24 mouse cellular contexts compared by ENCODE assay signal in the genomic region with DNA sequence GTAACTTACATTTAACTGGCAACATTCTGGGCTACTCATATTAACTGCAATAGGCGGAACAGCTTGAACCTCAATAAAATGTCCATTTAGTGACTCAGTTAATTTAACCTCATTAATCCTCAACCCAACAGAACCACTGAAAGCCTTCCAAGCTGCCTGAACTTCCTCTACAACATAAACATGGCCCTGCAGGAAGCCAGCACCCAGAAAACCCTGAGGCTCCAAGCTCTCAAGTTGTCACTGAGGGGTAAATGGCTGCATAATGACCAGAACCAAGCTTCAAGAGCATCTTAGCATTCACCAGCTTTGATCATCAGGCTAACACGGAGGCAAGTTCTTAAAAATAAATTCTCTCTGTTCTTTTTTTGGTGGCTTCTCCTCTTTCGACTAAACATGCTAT.
DNase-seq lines count a peak whose midpoint lies in the region; ATAC-seq and TF ChIP-seq lines count a peak whose summit lies in the region.
"Had no signal": no experiment of that assay in that cellular context is flagged by ENCODE, and none has a peak within 500 bp of the region (broad histone marks: within the 10 kb centered on the region; RNA-seq: fewer than 3 reads in every experiment).

No protein-coding gene starts in this region.

- no peak for TF ChIP-seq CTCF in layer of hippocampus, adult 2 months (conservative IDR thresholded peaks at IDR 0.05)

- H3K36me3 ChIP-seq in hindbrain, embryonic 14.5 days (replicated peaks; ENCODE audit: control insufficient read depth, insufficient read depth), result no peaks in the 10 kb centered on the region
- H3K36me3 ChIP-seq in hindbrain, embryonic 13.5 days, result no peaks in the 10 kb centered on the region
- H3K36me3 ChIP-seq in neural tube, embryonic 13.5 days, result no peaks in the 10 kb centered on the region
- H3K36me3 ChIP-seq in neural tube, embryonic 15.5 days, result no peaks in the 10 kb centered on the region
- H3K36me3 ChIP-seq: embryonic facial prominence, embryonic 13.5 days; embryonic facial prominence, embryonic 15.5 days; forebrain, embryonic 10.5 days; forebrain, embryonic 12.5 days had no signal

- no peak overlapping the region for H3K4me2 ChIP-seq in hindbrain, embryonic 14.5 days (replicated peaks)
- no peak overlapping the region for H3K4me2 ChIP-seq in hindbrain, embryonic 13.5 days
- H3K4me2 ChIP-seq in neural tube, embryonic 13.5 days, result no peak overlapping the region
- H3K4me2 ChIP-seq in neural tube, embryonic 15.5 days, result no peak overlapping the region
- H3K4me2 ChIP-seq: embryonic facial prominence, embryonic 13.5 days; embryonic facial prominence, embryonic 15.5 days; forebrain, embryonic 12.5 days had no signal

- H3K27ac ChIP-seq in hindbrain, embryonic 14.5 days, result no peak overlapping the region
- no peak overlapping the region for H3K27ac ChIP-seq in hindbrain, embryonic 13.5 days
- H3K27ac ChIP-seq in neural tube, embryonic 13.5 days (replicated peaks), result no peak overlapping the region
- no peak overlapping the region for H3K27ac ChIP-seq in neural tube, embryonic 15.5 days (replicated peaks)
- no peak overlapping the region for H3K27ac ChIP-seq in layer of hippocampus, adult 2 months
- H3K27ac ChIP-seq: embryonic facial prominence, embryonic 13.5 days; embryonic facial prominence, embryonic 15.5 days; forebrain, embryonic 10.5 days; forebrain, embryonic 12.5 days had no signal

- peak; percentile 53; the same call in 1 of the 2 replicates for ATAC-seq in hindbrain, embryonic 14.5 days (ENCODE audit: low FRiP score)
- no peak for ATAC-seq in hindbrain, embryonic 13.5 days (ENCODE audit: low FRiP score)
- ATAC-seq in neural tube, embryonic 13.5 days (ENCODE audit: low read depth), result peak; percentile 50; the same call in 1 of the 2 replicates
- ATAC-seq in neural tube, embryonic 15.5 days (ENCODE audit: low FRiP score), result no peak
- ATAC-seq: forebrain, embryonic 14.5 days; forebrain, embryonic 16.5 days had no signal

- H3K4me1 ChIP-seq in hindbrain, embryonic 14.5 days (replicated peaks; ENCODE audit: control insufficient read depth, insufficient read depth, low read length), result no peaks in the 10 kb centered on the region
- no peaks in the 10 kb centered on the region for H3K4me1 ChIP-seq in hindbrain, embryonic 13.5 days (replicated peaks)
- H3K4me1 ChIP-seq in neural tube, embryonic 13.5 days (replicated peaks), result no peaks in the 10 kb centered on the region
- H3K4me1 ChIP-seq in neural tube, embryonic 15.5 days, result 0 out of 2 replicates have a peak, but pooled peaks cover 3% of the 10 kb centered on the region
- H3K4me1 ChIP-seq: embryonic facial prominence, embryonic 13.5 days; embryonic facial prominence, embryonic 15.5 days; forebrain, embryonic 10.5 days; forebrain, embryonic 12.5 days had no signal

- H3K27me3 ChIP-seq in hindbrain, embryonic 14.5 days (ENCODE audit: control insufficient read depth, insufficient read depth, low read length), result no peaks in the 10 kb centered on the region
- no peaks in the 10 kb centered on the region for H3K27me3 ChIP-seq in hindbrain, embryonic 13.5 days
- no peaks in the 10 kb centered on the region for H3K27me3 ChIP-seq in neural tube, embryonic 13.5 days
- no peaks in the 10 kb centered on the region for H3K27me3 ChIP-seq in neural tube, embryonic 15.5 days (replicated peaks)
- H3K27me3 ChIP-seq: embryonic facial prominence, embryonic 13.5 days; embryonic facial prominence, embryonic 15.5 days; forebrain, embryonic 12.5 days had no signal

- no peak overlapping the region for H3K9ac ChIP-seq in hindbrain, embryonic 14.5 days
- H3K9ac ChIP-seq in hindbrain, embryonic 13.5 days, result no peak overlapping the region
- no peak overlapping the region for H3K9ac ChIP-seq in neural tube, embryonic 13.5 days
- no peak overlapping the region for H3K9ac ChIP-seq in neural tube, embryonic 15.5 days (replicated peaks)
- H3K9ac ChIP-seq: embryonic facial prominence, embryonic 13.5 days; embryonic facial prominence, embryonic 15.5 days; forebrain, embryonic 12.5 days had no signal

- H3K9me3 ChIP-seq in hindbrain, embryonic 14.5 days (ENCODE audit: control insufficient read depth, low read length), result no peaks in the 10 kb centered on the region
- no peaks in the 10 kb centered on the region for H3K9me3 ChIP-seq in hindbrain, embryonic 13.5 days
- no peaks in the 10 kb centered on the region for H3K9me3 ChIP-seq in neural tube, embryonic 13.5 days
- no peaks in the 10 kb centered on the region for H3K9me3 ChIP-seq in neural tube, embryonic 15.5 days (replicated peaks)
- H3K9me3 ChIP-seq: embryonic facial prominence, embryonic 13.5 days; embryonic facial prominence, embryonic 15.5 days; forebrain, embryonic 10.5 days; forebrain, embryonic 12.5 days had no signal

- WGBS in hindbrain, embryonic 14.5 days, result 77% methylated on average over 3 of the region's 3 CpGs
- WGBS in hindbrain, embryonic 13.5 days, result 75% methylated on average over 3 of the region's 3 CpGs
- 55% methylated on average over 3 of the region's 3 CpGs for WGBS in neural tube, embryonic 13.5 days
- WGBS in neural tube, embryonic 15.5 days, result 67% methylated on average over 3 of the region's 3 CpGs

- no peak overlapping the region for H3K4me3 ChIP-seq in hindbrain, embryonic 14.5 days (replicated peaks; ENCODE audit: low read length)
- H3K4me3 ChIP-seq in hindbrain, embryonic 13.5 days, result no peak overlapping the region
- no peak overlapping the region for H3K4me3 ChIP-seq in neural tube, embryonic 13.5 days
- no peak overlapping the region for H3K4me3 ChIP-seq in neural tube, embryonic 15.5 days (replicated peaks)
- no peak overlapping the region for H3K4me3 ChIP-seq in layer of hippocampus, adult 2 months
- H3K4me3 ChIP-seq: embryonic facial prominence, embryonic 13.5 days; embryonic facial prominence, embryonic 15.5 days; erythroblast, embryonic 14.5 days; forebrain, embryonic 10.5 days; forebrain, embryonic 12.5 days had no signal

- DNase-seq in hindbrain, embryonic 14.5 days (ENCODE audit: low spot score), result peak; percentile 27
- DNase-seq in forelimb bud, embryonic 11.5 days (ENCODE audit: low read depth, low spot score), result peak; percentile 39
- DNase-seq in layer of hippocampus, adult 2 months (ENCODE audit: low spot score in 2 of 2), result no peak
- DNase-seq: adrenal gland, adult 2 months; adrenal gland, postnatal 10 days; adrenal gland, postnatal 25 days; B cell, adult 2 months; cerebellum, adult 11 months; cerebellum, adult 18-20 months; cerebellum, adult 8-10 months; cerebellum, adult 9-11 months; cerebellum, postnatal 14 days; cerebellum, postnatal 36 days; embryo, embryonic 11 days had no signal

Comparison
In these comparisons a context has a peak if more than half of its experiments do, and no peak if none do; other contexts are left out.
1. ATAC-seq: peak in hindbrain, embryonic 14.5 days (single experiment) and neural tube, embryonic 13.5 days (single experiment); none in hindbrain, embryonic 13.5 days (single experiment) and neural tube, embryonic 15.5 days (single experiment).
2. DNase-seq: peak in hindbrain, embryonic 14.5 days (single experiment) and forelimb bud, embryonic 11.5 days (single experiment); none in layer of hippocampus, adult 2 months (0 of 2).